Mouse (Mus musculus): ENCODE measurements at regions not wholly inside any gene's neighbourhood (a gene's known extent, or its start where the extent isn't known, plus 50 kb on each side); places are given as distances from the start of the nearest gene placed in this dataset.

DNA sequence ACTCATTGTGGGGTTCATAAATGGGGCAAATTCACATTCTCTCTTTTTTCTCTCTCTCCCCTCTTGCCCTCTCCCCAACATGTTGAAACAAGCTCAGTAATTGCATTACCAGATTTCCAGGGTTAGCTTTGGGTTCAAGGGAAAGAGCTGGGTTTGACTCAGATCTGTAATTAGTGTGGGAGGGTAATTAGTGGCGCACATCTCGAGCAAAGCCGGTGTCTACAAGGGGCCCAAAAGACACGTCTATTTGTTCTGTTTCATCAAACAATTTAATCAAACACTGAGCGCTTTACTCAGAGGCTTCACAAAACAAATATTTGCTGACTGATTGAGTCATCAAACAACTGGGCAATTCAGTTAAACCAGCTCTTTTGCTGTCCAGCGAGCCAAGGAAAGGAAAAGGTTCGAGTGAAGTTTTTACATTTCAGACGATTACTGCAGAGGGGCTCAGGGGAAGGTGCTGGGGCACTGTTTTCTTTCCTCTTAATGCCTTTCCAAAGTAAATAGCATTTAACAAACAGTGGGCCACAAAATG is 193.6 kb upstream of the Six2 start:
- TF ChIP-seq CTCF (IDR thresholded peaks at IDR 0.05) (no peak), POLR2A (IDR thresholded peaks at IDR 0.05; ENCODE audit: insufficient read depth, low read depth, low read length) (no peak), EP300 (IDR thresholded peaks at IDR 0.05; ENCODE audit: insufficient read depth, low read depth, low read length) (no peak)
